Mouse (Mus musculus) thymus, postnatal 10 days (tissue): Measurements from ENCODE around the gene Pcnx.

ENCODE experiments used
- DNase-seq, 2 experiments: peaks; one replicate each; pipeline ENCODE4 v3.0.0; 2021; ENCODE audit warnings: low spot score in 2 of 2

Pcnx gene

DNA sequence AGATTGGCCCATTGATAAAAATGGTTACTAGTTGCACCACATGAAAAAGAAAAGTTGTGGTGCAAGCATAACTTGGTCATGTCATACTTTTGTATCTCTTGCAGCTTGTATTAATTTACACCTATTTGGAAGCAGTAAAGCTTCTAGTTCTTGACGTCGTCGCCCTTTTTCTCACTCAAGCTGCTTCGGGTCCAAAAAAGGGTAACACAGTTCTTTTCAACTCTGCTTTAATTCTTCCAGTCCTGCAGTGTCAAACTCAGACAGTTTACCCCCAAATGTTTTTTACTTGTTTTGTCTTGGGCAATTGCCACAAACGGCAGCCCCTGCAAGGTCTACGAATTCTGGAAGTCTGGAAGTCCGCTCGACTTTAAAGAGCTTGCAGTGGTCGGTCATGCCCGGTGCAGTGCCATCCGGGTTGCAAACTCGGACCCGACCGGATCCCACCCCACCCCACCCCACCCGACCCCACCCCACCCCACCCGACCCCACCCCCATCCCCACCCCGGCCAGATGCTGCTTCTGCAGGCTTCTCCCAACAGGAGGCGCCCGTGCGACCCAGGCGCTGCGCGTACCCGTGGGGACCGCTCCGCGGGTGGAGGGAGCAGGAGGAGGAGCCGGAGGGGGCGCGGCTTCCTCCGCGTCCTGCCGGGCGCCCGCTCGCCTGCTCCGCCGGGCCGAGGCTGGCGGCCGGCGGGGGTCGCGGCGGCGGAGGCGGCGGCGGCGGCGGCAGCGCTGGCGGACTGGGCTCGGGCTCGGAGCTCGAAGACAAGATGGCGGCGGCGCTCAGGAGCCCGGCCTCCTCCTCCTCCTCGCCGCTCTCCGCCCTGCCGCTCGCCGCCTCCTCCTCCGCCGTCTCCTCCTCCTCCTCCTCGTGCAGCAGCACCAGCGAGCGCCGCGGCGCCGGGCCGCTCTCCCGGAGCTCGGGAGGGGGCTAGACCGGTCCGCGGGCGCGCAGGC, at the start of gene Pcnx:
TSS of gene Pcnx (plus strand) at position 673 of the 957 bp plus-strand sequence.
- peak; percentile 85 to 95 for DNase-seq

- DNase-seq: peak in 1 of 2 experiments; percentile 7
Observed at GRCm38 (mm10) chr12:81810417-81810816, 49.4 kb upstream of the Pcnx start.

GRCm38 (mm10) chr12:81814742-81815141, 45.1 kb upstream of the Pcnx start:
- DNase-seq: no peak

- DNase-seq: no peak
Observed at GRCm38 (mm10) chr12:81816330-81817125, 43.3 kb upstream of the Pcnx start.

DNA sequence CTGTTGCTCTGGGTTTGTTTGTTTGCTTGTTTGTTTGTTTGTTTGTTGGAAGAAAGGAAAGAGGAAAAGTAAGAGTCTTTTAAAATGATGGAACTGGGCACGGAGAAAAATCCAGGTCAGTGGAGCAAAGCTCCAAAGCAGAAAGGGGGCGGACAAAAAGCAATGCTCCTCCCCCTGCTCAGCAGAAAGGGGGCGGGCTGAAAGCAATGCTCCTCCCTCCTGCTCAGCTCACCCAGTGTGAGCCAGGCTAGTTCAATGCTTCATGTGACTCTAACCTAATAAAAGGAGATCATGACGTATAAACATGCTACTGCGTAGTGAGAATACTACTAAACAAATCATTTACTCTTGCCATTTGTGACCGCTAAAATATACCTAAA, 42.7 kb upstream of the Pcnx start:
- no peak for DNase-seq

DNA sequence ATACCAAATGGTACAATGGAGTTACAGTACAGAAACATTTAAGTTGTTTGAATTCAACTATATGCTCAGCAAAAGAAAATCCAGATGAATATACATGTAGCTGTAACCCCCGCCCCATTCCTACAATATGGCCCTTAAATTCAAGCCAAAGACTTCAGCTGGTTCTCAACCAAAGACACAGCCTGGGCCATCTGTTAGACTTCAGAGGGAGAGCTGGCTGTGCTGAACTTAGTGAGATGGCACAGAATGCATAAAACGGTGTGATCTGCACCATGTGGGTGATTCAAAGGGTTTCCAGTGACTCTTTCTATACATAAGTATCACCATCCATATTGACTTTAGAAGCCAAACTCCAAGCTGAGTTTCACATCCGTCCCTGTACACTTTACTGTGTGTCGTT, 39.1 kb upstream of the Pcnx start:
- no peak for DNase-seq

DNA sequence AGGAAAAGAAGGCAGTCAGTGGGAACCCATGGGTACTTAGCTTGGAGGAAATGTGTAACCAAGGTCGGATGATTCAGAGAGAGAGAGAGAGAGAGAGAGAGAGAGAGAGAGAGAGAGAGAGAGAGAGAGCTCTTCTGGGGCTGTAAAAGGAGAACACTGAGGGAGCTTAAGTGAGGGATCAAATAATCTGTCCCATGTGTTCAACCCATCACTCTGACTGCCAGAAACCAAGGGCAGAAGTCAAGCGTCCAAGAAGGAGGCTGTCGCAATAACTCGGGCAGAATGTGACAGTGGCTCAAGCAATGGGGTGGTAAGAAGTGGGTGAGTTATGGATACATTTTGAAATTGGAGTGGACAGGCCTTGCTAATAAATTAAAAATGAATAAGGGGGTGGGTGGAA, 37.6 kb upstream of the Pcnx start:
- DNase-seq: no peak

DNA sequence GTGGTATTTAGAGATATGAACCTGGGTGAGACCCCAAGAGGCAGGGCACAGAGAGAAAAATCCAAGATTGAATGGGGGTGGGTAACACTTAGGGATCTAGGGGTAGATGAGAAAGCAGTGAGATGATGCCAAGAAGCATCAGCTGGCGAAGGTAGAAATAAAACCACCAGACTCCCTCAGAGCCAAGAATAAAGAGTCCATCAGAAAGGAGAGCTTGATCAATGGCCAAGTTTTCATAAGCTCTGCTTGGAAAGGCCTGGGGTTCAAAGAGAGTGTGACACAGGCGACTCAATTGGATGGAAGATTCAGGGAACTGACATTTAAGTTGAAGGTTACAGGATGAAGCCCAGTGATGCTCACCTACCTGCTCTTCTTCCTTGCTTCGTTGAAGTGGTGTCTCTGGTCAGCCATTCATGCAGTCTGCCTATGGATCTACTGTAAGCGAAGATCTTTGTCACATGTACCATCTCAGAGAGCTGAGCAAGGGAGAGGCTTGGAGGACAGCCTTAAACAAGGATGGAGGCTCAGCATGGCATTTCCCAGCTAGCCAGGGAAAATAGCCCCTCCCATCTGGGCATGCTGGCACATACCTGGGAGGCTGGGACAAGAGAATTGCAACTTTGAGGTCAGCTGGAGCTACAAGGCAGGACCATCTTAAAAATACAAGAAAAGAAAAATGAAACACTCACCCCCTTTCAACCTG, 36.9 kb upstream of the Pcnx start:
- DNase-seq: no peak

DNA sequence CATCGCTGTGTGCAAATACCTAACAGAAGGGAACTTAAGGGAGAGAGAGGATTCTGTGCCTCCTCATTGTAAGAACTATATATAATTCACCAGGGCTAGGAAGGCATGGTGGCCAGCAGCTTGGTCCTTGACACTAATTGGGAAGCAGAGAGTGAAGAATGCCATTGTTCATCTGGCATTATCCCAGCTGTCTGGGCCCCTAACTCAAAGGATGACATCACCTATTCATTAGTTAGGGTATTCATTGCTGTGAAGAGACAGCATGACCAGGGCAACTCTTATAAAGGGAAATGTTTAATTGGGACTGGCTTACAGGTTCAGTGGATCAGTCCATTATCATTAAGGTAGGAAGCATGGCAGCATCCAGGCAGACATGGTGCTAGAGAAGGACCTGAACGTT, 31.5 kb upstream of the Pcnx start:
- DNase-seq: no peak

DNA sequence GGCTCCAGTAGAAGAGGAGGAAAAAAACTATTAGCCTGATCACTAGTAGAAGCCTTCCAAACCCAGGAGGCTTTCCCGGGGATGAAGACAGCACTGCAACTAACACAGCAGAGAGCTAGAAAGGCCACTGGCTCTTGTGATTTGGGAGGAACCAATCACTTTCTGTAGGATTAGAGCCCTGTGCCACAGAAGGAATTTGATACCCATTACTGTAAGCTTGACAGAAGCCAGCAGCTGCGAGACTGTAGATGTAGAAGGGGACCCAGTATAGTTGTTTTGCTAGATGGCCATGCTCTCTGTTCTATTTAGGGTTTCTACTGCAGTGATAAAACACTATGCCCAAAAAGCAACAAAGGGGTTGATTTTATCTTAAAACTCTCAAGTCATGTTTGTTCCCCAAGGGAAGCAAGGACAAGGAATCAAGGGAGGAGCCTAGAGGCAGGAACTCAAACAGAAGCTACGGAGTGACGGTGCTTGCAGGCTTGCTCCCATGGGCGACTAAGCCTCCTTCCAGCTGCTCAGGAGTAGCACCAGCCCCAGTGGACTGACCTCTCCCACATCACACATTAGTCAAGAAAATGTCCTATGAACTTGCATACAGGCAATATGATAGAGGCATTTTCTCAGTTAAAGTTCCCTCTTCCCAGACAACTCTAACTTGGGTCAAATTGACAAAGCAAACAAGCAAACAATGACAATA, 27.6 kb upstream of the Pcnx start:
- DNase-seq: no peak

GRCm38 (mm10) chr12:81833094-81833493, 26.7 kb upstream of the Pcnx start:
- DNase-seq: no peak

DNA sequence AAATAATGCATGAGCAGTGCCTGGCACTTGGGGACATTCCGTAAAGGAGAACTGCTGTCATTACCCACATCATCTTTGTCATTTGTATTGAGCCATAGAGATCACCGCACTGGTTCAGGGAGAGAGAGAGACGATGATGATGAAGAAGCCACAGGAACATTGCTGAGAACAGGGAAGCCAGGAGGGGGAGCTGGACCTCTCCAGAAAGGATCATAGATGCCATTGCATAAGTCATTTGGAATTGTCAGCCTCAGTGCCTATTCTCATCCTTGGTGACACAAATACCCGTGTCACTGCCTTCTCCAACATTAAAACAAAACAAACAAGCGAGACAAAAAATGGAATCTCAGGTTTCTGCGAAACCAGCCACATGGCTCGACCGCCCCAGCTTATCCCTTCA, 23.7 kb upstream of the Pcnx start:
- DNase-seq: no peak

GRCm38 (mm10) chr12:81837463-81837862, 22.4 kb upstream of the Pcnx start:
- DNase-seq: no peak

DNA sequence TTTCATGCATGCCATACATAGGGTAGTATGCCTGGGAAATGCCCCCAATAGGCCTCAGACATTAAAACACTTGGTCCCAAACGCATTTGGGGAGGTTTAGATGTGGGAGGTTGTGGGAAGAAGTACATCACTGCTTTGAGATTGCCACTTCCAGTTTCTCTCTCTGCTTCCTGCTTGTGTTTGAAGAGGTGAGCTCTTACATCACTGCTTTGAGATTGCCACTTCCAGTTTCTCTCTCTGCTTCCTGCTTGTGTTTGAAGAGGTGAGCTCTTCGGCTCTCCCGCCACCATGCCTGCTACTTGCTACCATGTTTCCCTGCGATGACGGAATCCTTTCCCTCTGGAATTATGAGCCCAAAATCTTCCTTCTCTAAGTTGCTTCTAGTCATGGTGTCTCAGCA, 20.2 kb upstream of the Pcnx start:
- DNase-seq: no peak

GRCm38 (mm10) chr12:81841046-81841445, 18.8 kb upstream of the Pcnx start:
- DNase-seq: no peak

GRCm38 (mm10) chr12:81843501-81843900, 16.3 kb upstream of the Pcnx start:
- no peak for DNase-seq

GRCm38 (mm10) chr12:81844572-81844971, 15.3 kb upstream of the Pcnx start:
- DNase-seq: no peak

DNA sequence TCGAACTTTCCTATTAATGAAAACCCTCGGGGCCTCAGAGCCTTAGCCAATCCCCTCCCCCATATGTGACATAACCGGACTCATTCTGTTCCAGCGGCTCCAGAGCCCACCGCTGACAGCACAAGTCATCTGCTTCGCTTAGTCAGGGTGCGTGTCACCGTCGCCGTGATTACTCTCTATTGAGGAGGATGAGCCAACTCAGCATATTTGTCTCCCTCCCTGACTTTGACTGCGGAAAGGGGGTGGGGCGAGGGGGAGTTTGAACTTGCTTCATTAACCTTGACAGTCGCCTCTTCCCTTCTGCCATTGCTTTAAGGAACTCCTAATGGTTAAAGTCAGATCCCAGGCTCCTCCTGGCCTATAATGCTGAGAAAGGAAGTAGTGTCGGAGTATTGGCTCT, 14.8 kb upstream of the Pcnx start:
- DNase-seq: no peak

DNA sequence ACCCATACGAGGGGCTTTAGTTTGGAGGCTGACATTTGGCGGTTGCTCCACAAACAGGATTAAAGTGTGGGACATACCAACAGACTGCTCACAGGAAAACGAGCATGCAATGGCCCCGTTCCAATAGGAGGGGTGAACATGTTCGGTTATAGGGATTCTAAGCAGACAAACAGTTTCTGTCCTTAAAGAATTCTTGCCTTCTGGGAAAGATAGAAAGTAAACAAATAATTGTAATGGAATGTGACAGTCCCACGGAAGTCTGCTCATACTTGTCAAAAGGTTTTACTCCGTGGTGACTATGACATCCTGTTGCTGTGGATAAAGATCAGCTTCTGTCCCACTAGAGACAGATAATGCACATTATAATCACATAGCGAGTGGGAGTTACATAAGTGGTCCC, 10.2 kb upstream of the Pcnx start:
- no peak for DNase-seq

DNA sequence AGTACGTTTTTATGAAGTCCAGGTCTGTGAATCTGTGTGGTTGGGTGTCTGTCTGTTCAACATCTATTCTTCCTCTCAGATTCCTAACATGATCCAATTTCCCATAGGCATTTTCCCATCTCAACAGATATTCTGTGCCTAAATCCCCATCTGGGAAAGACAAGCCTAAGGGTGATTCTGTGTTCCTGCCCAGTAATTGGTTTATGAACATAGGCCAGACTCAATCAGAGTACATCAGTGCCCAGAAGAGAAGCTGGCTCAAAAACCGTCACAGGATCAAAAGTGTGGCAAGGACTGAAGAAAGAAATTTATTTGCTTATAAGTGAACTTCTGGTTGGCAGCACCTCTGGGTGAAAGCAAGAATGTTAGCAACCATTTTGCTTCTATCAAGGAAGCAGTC, 7.3 kb upstream of the Pcnx start:
- DNase-seq: no peak

- no peak for DNase-seq
Observed at GRCm38 (mm10) chr12:81852977-81853376, 6.8 kb upstream of the Pcnx start.

DNA sequence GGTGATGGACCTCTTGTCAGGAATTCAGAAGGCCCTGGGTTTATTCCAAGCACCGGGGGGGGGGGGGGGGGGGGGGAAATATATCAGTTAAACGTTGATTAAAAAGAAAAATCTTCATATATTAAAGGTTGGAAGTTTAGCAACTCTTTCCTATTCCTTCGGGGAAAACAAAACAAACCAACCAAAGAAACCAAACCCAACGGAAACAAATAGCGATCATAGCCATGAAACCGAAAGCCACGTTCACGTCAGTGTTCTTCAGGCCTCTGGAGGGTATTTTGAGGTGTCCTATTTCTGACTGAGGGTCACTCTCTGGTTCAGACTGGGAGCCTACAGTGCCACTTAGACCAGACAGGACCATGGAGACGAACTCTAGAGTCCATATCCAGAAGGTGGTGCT, 6.3 kb upstream of the Pcnx start:
- no peak for DNase-seq
